Comparison of ENCODE assay signal across 8 mouse cellular contexts in genomic region chr11:43263548-43264218, GRCm38 (mm10).
DNase-seq lines count a peak whose midpoint lies in the region; ATAC-seq and TF ChIP-seq lines count a peak whose summit lies in the region.

No protein-coding gene starts in this region.

- WGBS in liver, postnatal 0 days (ENCODE audit: insufficient replicate concordance): 47% methylated on average over 3 of the region's 3 CpGs

- no peaks in the 10 kb centered on the region for H3K9me3 ChIP-seq in liver, postnatal 0 days (ENCODE audit: low read length)

- H3K4me2 ChIP-seq in liver, postnatal 0 days (ENCODE audit: low read depth, low read length): no peak overlapping the region

- peak; percentile 80 for TF ChIP-seq CTCF in liver, postnatal 0 days (IDR thresholded peaks at IDR 0.05; ENCODE audit: low read depth)

- H3K4me1 ChIP-seq in liver, postnatal 0 days (ENCODE audit: insufficient read depth): no peaks in the 10 kb centered on the region

- DNase-seq in A20 (ENCODE audit: low read depth, low spot score) (peak; percentile 18), NIH3T3 (ENCODE audit: low read depth) (peak; percentile 67)
- peak; percentile 66 to 82 for DNase-seq in cerebellum, postnatal 25 days
- peak; percentile 45 for DNase-seq in gastrocnemius, postnatal 10 days
- peak; percentile 75 for DNase-seq in kidney, postnatal 10 days
- peak; percentile 21 for DNase-seq in liver, postnatal 0 days
- peak; percentile 51 for DNase-seq in retina, postnatal 7 days (ENCODE audit: low read depth, low spot score)
- DNase-seq in spleen, adult 12 weeks (ENCODE audit: low spot score): no peak

- no peak for ATAC-seq in liver, postnatal 0 days

- no peak overlapping the region for H3K4me3 ChIP-seq in liver, postnatal 0 days (ENCODE audit: low read depth, low read length)

- H3K36me3 ChIP-seq in liver, postnatal 0 days (replicated peaks; ENCODE audit: insufficient read depth, low read length): no peaks in the 10 kb centered on the region

- H3K9ac ChIP-seq in liver, postnatal 0 days (replicated peaks): no peak overlapping the region

- no peak for TF ChIP-seq EP300 in liver, postnatal 0 days (IDR thresholded peaks at IDR 0.05; ENCODE audit: low read depth)

- H3K27me3 ChIP-seq in liver, postnatal 0 days (ENCODE audit: insufficient read depth, low read length): no peaks in the 10 kb centered on the region

- H3K27ac ChIP-seq in liver, postnatal 0 days (ENCODE audit: low read depth): no peak overlapping the region
